Mouse (Mus musculus): Measurements from ENCODE around the gene Rbms3.

Rbms3 gene

DNA sequence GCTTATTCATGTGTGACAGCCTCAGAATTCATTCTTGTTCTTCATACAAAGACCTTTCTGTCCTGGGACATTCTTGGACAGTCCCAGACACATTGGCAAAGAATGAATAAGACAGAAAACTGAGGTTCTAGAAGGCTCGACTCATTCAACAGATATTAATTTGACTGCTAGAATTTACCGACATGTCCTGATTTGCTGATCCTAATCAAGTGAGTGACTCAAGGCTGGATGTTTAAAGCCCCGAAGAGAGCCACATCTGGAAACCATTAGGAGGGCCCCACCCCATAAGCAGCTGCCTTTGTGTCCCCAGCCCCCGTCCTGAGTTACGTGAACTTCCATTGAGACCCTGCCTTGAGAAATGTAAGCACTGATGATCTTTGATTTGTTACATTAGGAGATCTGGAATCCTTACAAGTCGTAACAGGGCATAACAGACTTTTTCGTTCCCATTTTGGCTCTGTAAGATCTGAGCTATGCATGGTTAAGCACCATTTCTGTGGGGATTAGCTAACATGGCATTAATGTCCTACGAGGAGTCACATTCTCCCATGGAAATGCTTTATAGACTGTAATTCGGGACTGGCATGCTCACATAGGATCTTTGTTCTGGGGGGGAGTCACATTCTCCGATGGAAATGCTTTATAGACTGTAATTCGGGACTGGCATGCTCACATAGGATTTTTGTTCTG is 726.3 kb downstream of the Rbms3 start:
- DNase-seq (ENCODE audit: low read depth, low spot score): no peak

DNA sequence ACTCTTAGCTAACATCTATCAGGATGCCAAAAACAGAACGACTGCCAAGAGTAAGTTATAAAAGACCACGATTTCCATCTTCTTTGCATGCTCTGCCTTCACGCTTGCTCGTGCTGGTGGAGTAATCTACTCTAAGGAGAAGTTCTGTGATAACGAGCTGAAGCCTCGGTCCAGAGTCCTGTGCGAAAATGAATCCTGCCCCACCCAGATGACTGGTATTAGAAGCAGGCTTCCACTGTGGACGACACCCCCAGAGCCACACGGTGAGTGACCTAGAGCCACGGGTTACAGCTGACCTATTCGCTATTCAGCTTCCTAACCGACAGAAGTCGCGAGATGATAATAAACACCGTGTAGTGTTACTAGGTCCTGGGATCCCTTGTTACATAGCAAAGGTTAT is 730.3 kb downstream of the Rbms3 start:
- DNase-seq (ENCODE audit: low read depth, low spot score): no peak

DNA sequence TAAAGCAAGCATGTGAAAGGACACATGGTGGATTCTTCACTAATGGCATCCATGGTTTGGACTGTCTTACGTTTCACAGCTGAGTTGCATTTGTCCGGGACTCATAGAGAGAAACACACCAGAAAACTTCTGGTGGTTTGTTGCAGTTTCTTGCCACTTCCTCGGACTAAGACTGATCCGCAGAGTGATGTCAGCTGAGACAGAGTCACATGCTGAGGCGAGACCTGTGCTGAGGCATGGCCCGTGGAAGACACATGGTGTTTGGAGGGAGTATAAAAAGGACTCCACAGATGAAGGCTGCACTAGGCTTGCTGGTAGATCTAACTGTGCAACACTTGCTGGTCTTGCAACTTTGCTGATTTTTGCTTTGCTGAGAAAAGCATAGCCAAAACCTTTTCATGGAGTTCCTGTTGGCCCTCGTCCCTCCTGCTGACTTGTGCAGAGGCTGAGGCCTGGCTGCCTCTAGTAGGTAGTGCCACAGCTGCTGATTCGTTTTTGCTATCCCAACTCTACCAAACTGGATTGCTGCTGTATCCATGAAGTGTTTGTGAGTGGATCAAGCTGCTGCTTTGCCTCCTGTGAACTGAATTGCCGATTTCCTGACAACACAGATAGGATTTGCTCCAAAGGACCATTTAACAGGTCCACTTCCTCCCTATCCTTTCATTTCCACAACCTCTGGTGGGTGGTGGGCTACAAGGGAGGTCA is 742.6 kb downstream of the Rbms3 start:
- DNase-seq (ENCODE audit: low read depth, low spot score): no peak

DNA sequence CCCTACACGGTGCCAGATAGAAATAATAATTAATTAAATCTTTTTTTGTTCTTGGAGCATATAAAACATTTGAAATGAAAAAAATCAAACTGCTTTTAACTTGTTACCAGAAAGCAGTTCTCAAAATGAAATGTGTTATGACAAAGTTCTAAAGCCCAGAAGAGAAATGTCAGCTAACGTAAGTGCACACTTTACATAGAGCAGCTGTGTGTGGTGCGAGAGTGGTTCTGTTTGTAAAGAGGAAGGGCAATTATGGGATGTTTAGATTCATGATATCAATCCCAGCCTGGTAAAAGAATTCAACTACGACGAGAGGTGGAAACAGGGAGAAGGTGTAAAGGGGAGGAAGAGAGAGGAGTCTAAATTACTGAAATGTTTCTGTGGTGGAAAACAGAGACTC is 744.1 kb downstream of the Rbms3 start:
- no peak for DNase-seq (ENCODE audit: low read depth, low spot score)

DNA sequence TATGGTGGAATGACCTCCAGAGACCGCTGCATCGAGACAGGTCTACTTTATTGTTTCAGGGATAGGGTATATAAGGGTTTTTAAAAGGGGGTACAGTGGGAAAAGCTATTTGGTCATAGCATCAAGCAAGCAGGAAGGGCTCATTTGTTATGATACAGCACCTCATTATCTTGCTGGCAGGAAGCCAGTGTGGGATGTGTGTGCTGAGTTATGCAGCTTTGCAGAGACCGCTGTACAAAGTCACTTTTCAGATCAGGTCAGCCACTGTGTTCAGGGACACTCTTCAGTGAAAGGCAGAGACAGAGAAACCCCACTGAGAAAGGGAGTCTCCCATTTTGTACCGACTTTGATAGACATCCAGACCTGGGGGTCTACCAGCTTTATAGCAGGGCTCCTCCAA is 749.2 kb downstream of the Rbms3 start:
- DNase-seq (ENCODE audit: low read depth, low spot score): no peak

GRCm38 (mm10) chr9:116879600-116880457 is 749.9 kb downstream of the Rbms3 start:
- no peak for DNase-seq (ENCODE audit: low read depth, low spot score)

GRCm38 (mm10) chr9:116876786-116877185 is 752.9 kb downstream of the Rbms3 start:
- no peak for DNase-seq (ENCODE audit: low read depth, low spot score)

- DNase-seq (ENCODE audit: low read depth, low spot score): no peak
Observed at GRCm38 (mm10) chr9:116873976-116874320, 755.8 kb downstream of the Rbms3 start.

- peak; percentile 81 for DNase-seq (ENCODE audit: low read depth, low spot score)
Observed at GRCm38 (mm10) chr9:116873033-116873975, 756.4 kb downstream of the Rbms3 start.

- DNase-seq (ENCODE audit: low read depth, low spot score): no peak
Observed at GRCm38 (mm10) chr9:116872346-116872745, 757.4 kb downstream of the Rbms3 start.

DNA sequence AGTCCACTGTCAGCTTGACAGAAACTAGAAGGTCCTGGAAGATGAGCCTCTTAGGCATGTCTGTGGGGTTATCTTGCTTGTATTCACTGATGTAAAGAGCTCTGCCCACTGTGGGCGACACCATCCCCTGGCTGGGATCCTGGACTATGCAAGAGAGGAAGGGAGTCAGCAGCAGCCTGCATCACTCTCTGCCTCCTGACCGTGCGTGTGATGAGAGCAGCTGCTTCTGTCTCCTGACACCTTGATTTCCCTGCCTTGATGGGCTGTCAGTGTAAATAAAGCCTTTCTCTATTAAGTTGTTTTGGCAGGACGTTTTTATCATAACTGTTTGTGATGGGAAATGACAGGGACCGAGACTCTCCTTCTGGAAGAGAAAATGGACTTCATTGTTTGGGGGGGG is 758.1 kb downstream of the Rbms3 start:
- no peak for DNase-seq (ENCODE audit: low read depth, low spot score)

- DNase-seq (ENCODE audit: low read depth, low spot score): no peak
Observed at GRCm38 (mm10) chr9:116866060-116866459, 763.7 kb downstream of the Rbms3 start.

- DNase-seq (ENCODE audit: low read depth, low spot score): peak; percentile 12
Observed at GRCm38 (mm10) chr9:116863626-116864025, 766.1 kb downstream of the Rbms3 start.

DNA sequence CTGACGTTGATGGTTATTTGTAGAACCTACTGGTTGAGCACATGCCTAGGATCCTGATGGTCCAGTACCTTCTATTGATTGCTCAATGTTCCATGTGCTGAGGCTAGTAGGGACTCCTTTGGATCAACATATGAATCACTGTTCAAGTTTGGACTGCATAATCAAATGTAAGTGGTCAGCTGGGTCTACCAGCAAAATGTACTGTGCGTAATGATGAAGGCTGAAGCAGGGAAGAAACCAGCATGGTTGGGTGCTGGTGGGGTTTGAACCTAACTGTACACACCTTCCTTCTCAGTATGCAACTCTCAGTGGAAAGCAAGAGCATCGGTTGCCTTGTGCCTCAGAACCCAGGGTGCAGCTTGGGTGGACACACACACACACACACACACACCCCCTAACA is 767.4 kb downstream of the Rbms3 start:
- DNase-seq (ENCODE audit: low read depth, low spot score): no peak

DNA sequence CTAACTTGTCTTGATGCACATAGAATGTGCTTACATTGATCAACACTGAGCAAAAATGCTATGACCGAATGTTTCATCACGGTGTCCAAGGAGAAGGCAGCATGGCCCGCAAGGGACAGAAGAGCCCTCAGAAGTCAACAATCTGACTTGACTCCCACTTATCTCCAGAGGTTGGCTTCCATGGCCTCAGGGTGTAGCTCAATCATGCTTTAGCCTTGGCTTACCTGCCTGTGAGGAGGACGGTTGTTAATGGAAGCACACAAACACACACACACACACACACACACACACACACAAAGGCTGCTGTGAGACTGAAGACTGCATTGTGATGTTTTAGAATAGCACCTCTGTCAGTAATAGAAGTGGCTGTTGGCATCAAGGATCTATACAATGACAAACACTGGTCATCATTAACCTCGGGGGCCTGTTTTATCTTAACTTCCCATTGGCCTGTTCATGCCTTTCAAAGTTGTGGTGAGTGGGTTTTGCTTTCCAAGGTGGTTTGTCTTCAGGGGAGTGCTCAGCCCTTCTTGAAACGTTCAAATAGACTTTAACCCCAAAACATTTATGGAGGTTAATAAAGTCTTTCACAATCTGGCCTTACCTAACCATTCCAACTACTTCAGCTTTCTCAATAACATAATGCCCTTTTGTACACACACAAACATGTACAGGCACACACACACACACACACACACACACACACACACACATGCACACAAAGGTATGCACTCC is 771.7 kb downstream of the Rbms3 start:
- no peak for DNase-seq (ENCODE audit: low read depth, low spot score)

GRCm38 (mm10) chr9:116857151-116857550 is 772.6 kb downstream of the Rbms3 start:
- peak; percentile 47 for DNase-seq (ENCODE audit: low read depth, low spot score)

- no peak for DNase-seq (ENCODE audit: low read depth, low spot score)
Observed at GRCm38 (mm10) chr9:116855744-116856143, 774.0 kb downstream of the Rbms3 start.

DNA sequence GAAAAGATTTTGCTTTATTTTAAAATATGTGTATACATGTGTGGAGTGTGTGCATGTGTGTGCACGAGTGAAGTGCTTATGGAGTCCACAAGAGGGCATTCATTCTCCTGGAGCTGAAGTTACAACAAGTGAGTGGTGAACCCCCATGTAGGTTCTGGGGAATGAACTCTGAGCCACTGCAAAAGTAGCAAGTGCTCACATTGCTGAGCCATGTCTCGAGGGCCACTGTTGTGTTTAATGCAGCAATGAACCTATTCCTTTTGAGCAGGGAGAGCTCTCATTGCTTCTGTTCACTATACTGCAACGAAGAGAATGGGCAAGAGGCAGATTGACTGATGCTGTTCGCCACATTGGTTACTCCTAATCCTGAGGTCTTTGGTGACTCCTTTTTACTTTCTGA is 780.8 kb downstream of the Rbms3 start:
- DNase-seq (ENCODE audit: low read depth, low spot score): no peak

GRCm38 (mm10) chr9:116848166-116848565 is 781.5 kb downstream of the Rbms3 start:
- no peak for DNase-seq (ENCODE audit: low read depth, low spot score)

- no peak for DNase-seq (ENCODE audit: low read depth, low spot score)
Observed at GRCm38 (mm10) chr9:116847241-116848135, 782.2 kb downstream of the Rbms3 start.
